ENCODE assay signal across 9 mouse cellular contexts in the genomic region with DNA sequence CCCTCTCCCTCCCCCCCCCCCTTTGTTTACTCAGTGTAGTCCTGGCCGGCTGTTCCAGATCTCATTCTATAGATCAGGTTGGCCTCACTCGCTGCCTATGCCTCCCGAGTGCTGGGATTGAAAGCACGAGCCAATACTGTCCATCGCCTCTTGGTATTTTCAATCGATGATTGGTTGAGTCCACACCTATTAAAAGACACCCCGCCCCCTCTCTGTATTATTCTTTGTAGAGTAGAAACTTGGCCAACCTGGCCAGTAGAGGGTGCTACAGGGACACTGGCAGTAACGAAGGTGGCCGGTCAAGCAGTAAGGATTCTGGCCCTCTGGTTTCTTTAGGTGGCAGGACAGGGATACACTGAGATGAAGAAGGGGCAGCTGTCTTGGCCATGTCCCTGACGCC. TPM values are rescaled to one million over a fixed set of nuclear protein-coding genes. Genes with fewer than 3 reads are reported as not detected.
A peak's percentile ranks its signal among the peaks of the same experiment; 100 is the strongest.
DNase-seq lines count a peak whose midpoint lies in the region; ATAC-seq lines count a peak whose summit lies in the region.
"Had no signal": no experiment of that assay in that cellular context is flagged by ENCODE, and none has a peak within 500 bp of the region (broad histone marks: within the 10 kb centered on the region; RNA-seq: fewer than 3 reads in every experiment).

No protein-coding gene starts in this region.

- H3K9ac ChIP-seq in heart, embryonic 11.5 days (ENCODE audit: low read depth, low read length): no peak overlapping the region
- H3K9ac ChIP-seq in kidney, embryonic 15.5 days: no peak overlapping the region
- no peak overlapping the region for H3K9ac ChIP-seq in lung, embryonic 16.5 days (ENCODE audit: low read length)

- peak overlapping the region; percentile 32 for H3K4me2 ChIP-seq in heart, embryonic 11.5 days
- H3K4me2 ChIP-seq in kidney, embryonic 15.5 days: peak overlapping the region; percentile 44
- H3K4me2 ChIP-seq in lung, embryonic 16.5 days (ENCODE audit: low read depth, low read length): peak overlapping the region; percentile 31

- H3K36me3 ChIP-seq in heart, embryonic 11.5 days (ENCODE audit: control insufficient read depth, insufficient read depth, low read length): no peaks in the 10 kb centered on the region
- no peaks in the 10 kb centered on the region for H3K36me3 ChIP-seq in kidney, embryonic 15.5 days
- H3K36me3 ChIP-seq in lung, embryonic 16.5 days (ENCODE audit: control insufficient read depth, insufficient read depth, low read length): no peaks in the 10 kb centered on the region

- 3% methylated on average over 10 of the region's 10 CpGs for WGBS in heart, embryonic 11.5 days (ENCODE audit: insufficient replicate concordance)
- 4% methylated on average over 10 of the region's 10 CpGs for WGBS in kidney, embryonic 15.5 days
- 1% methylated on average over 10 of the region's 10 CpGs for WGBS in lung, embryonic 16.5 days

- H3K4me3 ChIP-seq in heart, embryonic 11.5 days (ENCODE audit: low read depth, low read length): no peak overlapping the region
- H3K4me3 ChIP-seq in kidney, embryonic 15.5 days (replicated peaks): peak overlapping the region; percentile 18
- H3K4me3 ChIP-seq in lung, embryonic 16.5 days (ENCODE audit: low read length): no peak overlapping the region

- H3K4me1 ChIP-seq in heart, embryonic 11.5 days (ENCODE audit: control insufficient read depth, insufficient read depth, low read length): no peaks in the 10 kb centered on the region
- H3K4me1 ChIP-seq in kidney, embryonic 15.5 days: peaks cover 19% of the 10 kb centered on the region
- H3K4me1 ChIP-seq in lung, embryonic 16.5 days (replicated peaks; ENCODE audit: control insufficient read depth, insufficient read depth, low read length): peaks cover 7% of the 10 kb centered on the region; the same call in 1 of the 2 replicates

- no peak overlapping the region for H3K27ac ChIP-seq in heart, embryonic 11.5 days (ENCODE audit: low read depth, low read length)
- H3K27ac ChIP-seq in kidney, embryonic 15.5 days: no peak overlapping the region
- H3K27ac ChIP-seq in lung, embryonic 16.5 days (ENCODE audit: low read length): no peak overlapping the region

- DNase-seq in 416B (ENCODE audit: low read depth): peak; percentile 69
- peak; percentile 16 for DNase-seq in Muller cell, postnatal 12 days (ENCODE audit: inconsistent ontology term)
- peak; percentile 92 to 94 for DNase-seq in cerebellum, postnatal 10 days
- DNase-seq in right cerebral cortex, adult 2 months (ENCODE audit: low spot score in 2 of 2): peak; percentile 49 to 63

- peaks cover 8% of the 10 kb centered on the region for H3K27me3 ChIP-seq in heart, embryonic 11.5 days (ENCODE audit: control insufficient read depth, insufficient read depth, low read length)
- H3K27me3 ChIP-seq in kidney, embryonic 15.5 days: peaks cover 16% of the 10 kb centered on the region
- peaks cover 3% of the 10 kb centered on the region for H3K27me3 ChIP-seq in lung, embryonic 16.5 days (ENCODE audit: control insufficient read depth, insufficient read depth, low read depth, low read length)

- no peak for ATAC-seq in heart, embryonic 11.5 days (replicated peaks; ENCODE audit: insufficient number of reproducible peaks, low FRiP score, low TSS enrichment)
- peak; percentile 64 for ATAC-seq in kidney, embryonic 15.5 days (replicated peaks; ENCODE audit: low FRiP score)
- no peak for ATAC-seq in lung, embryonic 16.5 days (ENCODE audit: low read depth)
- no peak for ATAC-seq in erythroid progenitor cell, adult 5-6 weeks (replicated peaks; ENCODE audit: low FRiP score, poor library complexity, severe bottlenecking)

- no peaks in the 10 kb centered on the region for H3K9me3 ChIP-seq in heart, embryonic 11.5 days (replicated peaks; ENCODE audit: control insufficient read depth, low read length)
- H3K9me3 ChIP-seq in kidney, embryonic 15.5 days (replicated peaks): no peaks in the 10 kb centered on the region
- no peaks in the 10 kb centered on the region for H3K9me3 ChIP-seq in lung, embryonic 16.5 days (ENCODE audit: control insufficient read depth, low read length)

RNA-seq across cellular contexts. Expression of a gene that starts 19.8 kb away (rescaled TPM):
- not detected in 2 replicates for polyA plus RNA-seq in heart, embryonic 11.5 days (2014; fragmentation: Nextera tagmentation; extraction: Ambion mirVana)
- not detected in 2 replicates for polyA plus RNA-seq in kidney, embryonic 15.5 days (2015; fragmentation: Nextera tagmentation; extraction: Ambion mirVana)
- not detected in 2 replicates for polyA plus RNA-seq in lung, embryonic 16.5 days (2015; fragmentation: Nextera tagmentation; extraction: Ambion mirVana)
- total RNA-seq in erythroid progenitor cell, adult 5-6 weeks (2015; ENCODE audit: low replicate concordance): not detected in 2 replicates
- not detected in 2 replicates for total RNA-seq in erythroid progenitor cell, adult 5-6 weeks (2017; ENCODE audit: low replicate concordance)
- polyA plus RNA-seq: frontal cortex, adult 2 months had no signal

RNA-seq across cellular contexts. Expression of a gene that starts 32.2 kb away (rescaled TPM):
- polyA plus RNA-seq in heart, embryonic 11.5 days (2014; fragmentation: Nextera tagmentation; extraction: Ambion mirVana): not detected in 2 replicates
- not detected in 2 replicates for polyA plus RNA-seq in kidney, embryonic 15.5 days (2015; fragmentation: Nextera tagmentation; extraction: Ambion mirVana)
- not detected in 2 replicates for polyA plus RNA-seq in lung, embryonic 16.5 days (2015; fragmentation: Nextera tagmentation; extraction: Ambion mirVana)
- total RNA-seq in erythroid progenitor cell, adult 5-6 weeks (2015; ENCODE audit: low replicate concordance): not detected in 2 replicates
- not detected in 2 replicates for total RNA-seq in erythroid progenitor cell, adult 5-6 weeks (2017; ENCODE audit: low replicate concordance)
- polyA plus RNA-seq: frontal cortex, adult 2 months had no signal

RNA-seq across cellular contexts. Expression of a gene that starts 38.6 kb away (rescaled TPM):
- 1.4 and 1.7 TPM in 2 replicates for polyA plus RNA-seq in heart, embryonic 11.5 days (2014; fragmentation: Nextera tagmentation; extraction: Ambion mirVana)
- polyA plus RNA-seq in kidney, embryonic 15.5 days (2015; fragmentation: Nextera tagmentation; extraction: Ambion mirVana): 2.6 and 2.8 TPM in 2 replicates
- 1.5 and 1.8 TPM in 2 replicates for polyA plus RNA-seq in lung, embryonic 16.5 days (2015; fragmentation: Nextera tagmentation; extraction: Ambion mirVana)
- total RNA-seq in erythroid progenitor cell, adult 5-6 weeks (2015; ENCODE audit: low replicate concordance): 0.84 TPM in 1 of 2 replicates, not detected in the other
- not detected in 2 replicates for total RNA-seq in erythroid progenitor cell, adult 5-6 weeks (2017; ENCODE audit: low replicate concordance)

RNA-seq across cellular contexts. Expression of a gene that starts 50.3 kb away (rescaled TPM):
- not detected in 2 replicates for polyA plus RNA-seq in heart, embryonic 11.5 days (2014; fragmentation: Nextera tagmentation; extraction: Ambion mirVana)
- polyA plus RNA-seq in kidney, embryonic 15.5 days (2015; fragmentation: Nextera tagmentation; extraction: Ambion mirVana): not detected in 2 replicates
- polyA plus RNA-seq in lung, embryonic 16.5 days (2015; fragmentation: Nextera tagmentation; extraction: Ambion mirVana): not detected in 2 replicates
- not detected in 2 replicates for total RNA-seq in erythroid progenitor cell, adult 5-6 weeks (2015; ENCODE audit: low replicate concordance)
- total RNA-seq in erythroid progenitor cell, adult 5-6 weeks (2017; ENCODE audit: low replicate concordance): not detected in 2 replicates
- polyA plus RNA-seq: frontal cortex, adult 2 months had no signal

RNA-seq across cellular contexts. Expression of a gene that starts 53.2 kb away (rescaled TPM):
- 5.8 and 6.4 TPM in 2 replicates for polyA plus RNA-seq in heart, embryonic 11.5 days (2014; fragmentation: Nextera tagmentation; extraction: Ambion mirVana)
- polyA plus RNA-seq in kidney, embryonic 15.5 days (2015; fragmentation: Nextera tagmentation; extraction: Ambion mirVana): 16.4 and 17.3 TPM in 2 replicates
- polyA plus RNA-seq in lung, embryonic 16.5 days (2015; fragmentation: Nextera tagmentation; extraction: Ambion mirVana): 46.6 and 47.1 TPM in 2 replicates
- 79.3 and 117 TPM in 2 replicates for total RNA-seq in erythroid progenitor cell, adult 5-6 weeks (2015; ENCODE audit: low replicate concordance)
- total RNA-seq in erythroid progenitor cell, adult 5-6 weeks (2017; ENCODE audit: low replicate concordance): 55.6 and 119 TPM in 2 replicates

Comparison
In these comparisons a context has a peak if more than half of its experiments do, and no peak if none do; other contexts are left out.
1. DNase-seq: peak in every context shown above with its lines; median percentile 93 in cerebellum, postnatal 10 days; 69 in 416B; 56 in right cerebral cortex, adult 2 months; 16 in Muller cell, postnatal 12 days.